Mouse (Mus musculus): Measurements from ENCODE around the gene Nek6.

Nek6 gene

DNA sequence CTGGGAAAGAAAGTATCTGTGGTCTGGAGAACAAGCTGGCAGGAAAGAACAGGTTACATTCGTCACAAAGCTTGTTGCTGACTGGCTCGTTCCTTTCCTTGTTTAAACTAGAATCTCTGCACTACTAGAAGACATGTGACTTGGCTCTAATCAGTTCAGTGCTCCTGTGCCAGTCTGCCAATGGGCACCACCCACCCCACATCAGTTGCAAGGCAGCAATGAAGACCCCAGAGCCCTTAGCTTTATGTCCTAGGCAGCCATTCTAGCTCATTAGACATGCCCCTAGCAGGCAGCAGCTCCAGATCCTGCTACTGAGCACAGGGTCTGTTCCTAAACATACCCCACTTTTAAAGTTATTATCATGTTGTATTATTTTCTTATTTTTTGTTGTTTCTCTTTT is 72.5 kb downstream of the Nek6 start:
- CTCF ChIA-PET = interaction anchor here (0.5 to 1.6 kb wide), 6 partner anchors 14 to 154 kb away, joined by 3 to 9 read pairs (median 4); no protein-coding TSS in a partner anchor
- POLR2A ChIA-PET = interaction anchor here in 3 of 4 experiments (0.5 to 2.8 kb wide), 16 partner anchors 9 to 141 kb away, joined by 3 to 11 read pairs (median 3); no protein-coding TSS in a partner anchor

DNA sequence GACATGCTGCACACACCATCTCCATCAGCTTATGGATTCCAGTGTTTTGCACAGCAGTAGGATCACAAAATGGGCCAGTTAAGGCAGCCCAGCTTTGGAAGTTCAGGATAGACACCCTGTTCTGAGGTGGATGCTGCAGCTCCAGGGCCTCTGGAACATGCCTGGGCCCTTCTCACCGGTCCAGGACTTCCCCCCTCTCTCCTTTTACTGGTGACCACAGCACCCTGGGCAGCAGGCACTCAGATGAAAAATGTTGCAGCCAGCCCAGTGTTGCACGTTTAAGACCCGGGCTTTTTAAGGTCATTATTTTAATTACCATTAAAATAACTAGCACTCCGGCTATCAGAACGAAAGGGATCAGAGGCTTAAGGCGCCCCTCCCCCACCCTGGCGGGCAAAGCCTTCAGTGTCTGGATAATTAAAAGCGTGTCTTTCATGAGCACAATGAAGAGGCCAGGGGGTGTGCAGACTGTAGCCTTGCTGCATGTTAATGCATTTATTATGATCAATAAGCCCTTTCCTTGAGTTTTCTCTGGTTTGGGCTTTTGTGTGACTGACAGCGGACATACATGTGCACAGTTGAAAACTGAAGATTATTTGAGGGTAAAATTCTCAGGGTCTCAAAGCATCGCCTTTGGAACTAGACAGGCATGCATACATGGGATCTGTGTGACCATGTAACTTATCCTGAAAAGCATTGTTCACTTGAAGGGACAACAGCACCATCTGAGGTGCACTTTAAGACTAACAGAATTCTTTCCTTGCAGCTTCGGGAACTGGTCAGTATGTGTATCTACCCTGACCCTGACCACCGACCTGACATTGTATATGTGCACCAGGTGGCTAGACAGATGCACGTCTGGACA is 73.3 kb downstream of the Nek6 start:
- ChIA-PET CTCF (interaction anchor here (0.6 to 1.6 kb wide), 14 partner anchors 13 to 155 kb away, joined by 3 to 9 read pairs (median 4); no protein-coding TSS in a partner anchor), POLR2A (interaction anchor here in 3 of 4 experiments (0.5 to 2.8 kb wide), 25 partner anchors 10 to 209 kb away, joined by 3 to 11 read pairs (median 4); no protein-coding TSS in a partner anchor)

DNA sequence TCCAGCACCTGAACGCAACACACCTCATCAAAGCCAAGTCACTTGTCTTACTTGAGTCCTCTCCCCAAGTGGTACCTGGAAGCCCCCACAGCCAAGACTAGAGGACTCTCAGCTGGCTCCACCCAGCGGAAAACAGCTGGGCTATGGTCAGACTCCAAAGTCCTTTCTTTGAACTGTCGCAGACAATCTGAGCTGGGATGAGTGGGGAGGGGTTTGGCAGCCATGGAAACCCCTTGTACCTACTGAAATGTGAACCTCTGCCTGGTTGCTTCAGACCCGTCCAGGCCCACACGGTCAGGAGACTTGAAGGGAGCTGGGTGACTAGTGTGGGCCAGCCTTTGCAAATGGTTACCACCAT is 73.9 kb downstream of the Nek6 start:
- ChIA-PET CTCF (interaction anchor here (0.6 to 1.8 kb wide), 10 partner anchors 13 to 155 kb away, joined by 3 to 6 read pairs (median 3); no protein-coding TSS in a partner anchor), POLR2A (interaction anchor here in 3 of 4 experiments (0.6 to 2.8 kb wide), 18 partner anchors 11 to 208 kb away, joined by 3 to 11 read pairs (median 4); no protein-coding TSS in a partner anchor)

DNA sequence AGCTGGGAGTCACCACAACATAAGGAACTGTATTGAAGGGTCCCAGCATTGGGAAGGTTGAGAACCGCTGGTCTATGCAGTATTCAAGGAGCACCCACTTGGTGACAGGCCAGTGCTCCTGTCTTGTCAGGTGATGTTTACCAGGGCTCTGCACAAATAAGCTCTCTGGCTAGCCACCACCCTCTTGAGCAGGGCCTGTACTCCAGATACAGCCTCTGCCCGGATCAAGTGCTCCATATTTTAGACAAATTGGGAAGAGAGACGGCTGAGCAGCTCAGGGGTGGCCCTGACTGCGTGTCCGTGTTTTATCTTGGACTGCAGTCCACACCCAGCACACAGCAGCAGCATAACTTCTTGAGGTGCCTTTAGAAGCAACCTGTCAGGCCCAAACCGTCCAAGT is 75.3 kb downstream of the Nek6 start:
- ChIA-PET CTCF (interaction anchor here in 2 of 4 experiments (1.0 to 1.8 kb wide), 2 partner anchors 11 to 12 kb away, joined by 3 to 6 read pairs; no protein-coding TSS in a partner anchor), POLR2A (interaction anchor here in 3 of 4 experiments (0.6 to 1.9 kb wide), 12 partner anchors 12 to 73 kb away, joined by 3 to 6 read pairs (median 4); no protein-coding TSS in a partner anchor)

DNA sequence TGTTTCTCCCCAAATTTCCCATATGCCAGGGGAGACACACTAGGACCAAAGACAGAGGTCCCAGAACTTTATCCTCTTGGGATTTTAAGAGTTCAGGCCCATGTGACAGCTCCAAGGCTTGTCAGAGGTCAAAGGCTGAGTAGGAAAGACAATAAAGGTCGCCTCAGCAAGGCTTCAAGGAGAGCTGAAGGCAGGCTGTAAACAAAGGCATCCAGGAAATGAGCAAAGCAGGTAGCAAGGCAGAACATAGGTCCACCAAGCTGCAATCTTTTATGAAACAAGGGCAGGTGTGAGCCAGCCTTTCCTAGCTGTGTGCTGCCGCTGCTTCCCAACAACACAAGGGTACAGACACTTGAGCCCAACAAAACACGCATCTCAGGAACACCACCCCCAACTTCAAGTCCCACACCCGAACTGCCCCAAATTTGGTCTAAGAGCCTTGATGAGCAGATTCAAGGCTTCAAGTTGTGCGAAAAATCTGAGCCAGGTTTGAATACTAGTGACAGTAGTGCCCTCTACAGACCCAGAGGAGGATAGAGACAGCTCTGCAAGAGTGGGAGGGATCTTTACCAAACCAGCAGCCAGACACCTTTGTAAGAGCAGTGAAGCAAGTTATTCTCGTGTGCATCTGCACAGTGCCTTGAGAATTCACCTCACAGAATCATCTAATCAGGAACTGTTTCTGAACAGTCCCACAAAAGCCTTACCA is 80.5 kb downstream of the Nek6 start:
- POLR2A ChIA-PET = interaction anchor here (0.6 to 3.6 kb wide), 32 partner anchors 8 to 470 kb away, joined by 3 to 13 read pairs (median 4); no protein-coding TSS in a partner anchor

DNA sequence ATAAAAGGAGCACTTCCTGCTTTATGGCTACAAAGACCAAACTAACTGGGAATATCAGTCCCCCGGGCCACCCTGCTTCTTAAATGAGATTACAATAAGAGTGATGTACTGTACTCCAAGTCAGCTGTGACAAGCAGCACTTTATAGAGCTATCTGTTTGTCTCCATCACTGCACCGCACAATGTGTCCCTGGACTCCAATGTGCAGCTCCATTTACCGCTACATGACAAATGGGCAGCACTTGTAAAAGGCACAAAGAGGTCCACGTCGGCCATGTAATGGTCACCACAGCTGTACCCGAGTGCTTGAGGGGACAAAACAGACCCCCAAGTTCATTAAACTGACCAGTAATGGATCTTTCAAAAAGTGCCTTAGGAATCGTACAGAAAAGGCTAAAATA is 83.4 kb downstream of the Nek6 start:
- CTCF ChIA-PET = interaction anchor here in 2 of 4 experiments (0.6 to 2.1 kb wide), 3 partner anchors 43 to 266 kb away, joined by 3 to 6 read pairs (median 4); no protein-coding TSS in a partner anchor
- POLR2A ChIA-PET = interaction anchor here in 2 of 4 experiments (0.6 to 2.8 kb wide), 4 partner anchors 11 to 46 kb away, joined by 3 to 10 read pairs (median 4); no protein-coding TSS in a partner anchor

More for the DNA sequence above, 80.5 kb downstream of the Nek6 start:
- CTCF ChIA-PET = interaction anchor here (0.5 to 2.8 kb wide), 35 partner anchors 9 to 1126 kb away, joined by 3 to 31 read pairs (median 4); no protein-coding TSS in a partner anchor

DNA sequence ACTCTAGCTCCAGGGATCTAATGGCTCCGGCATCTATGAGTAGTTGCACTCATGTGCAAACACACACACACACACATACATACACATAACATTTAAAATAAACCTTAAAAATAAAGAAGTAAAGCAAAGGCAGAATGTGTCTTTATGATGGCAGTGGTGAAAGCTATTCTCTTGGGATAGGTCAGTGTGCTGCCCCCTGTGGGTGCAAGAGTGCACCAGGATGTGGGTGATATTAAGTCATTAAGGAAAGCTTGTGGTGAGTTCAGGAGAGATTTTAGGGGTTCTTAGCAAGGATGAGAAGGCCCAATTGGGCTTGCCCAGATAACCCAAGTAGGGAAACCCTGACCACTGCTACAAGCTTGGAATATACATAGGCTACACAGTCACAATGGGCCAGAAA is 86.5 kb downstream of the Nek6 start:
- ChIA-PET CTCF (interaction anchor here (0.5 to 1.9 kb wide), 65 partner anchors 8 to 932 kb away, joined by 3 to 25 read pairs (median 4); no protein-coding TSS in a partner anchor), POLR2A (interaction anchor here (0.6 to 1.7 kb wide), 18 partner anchors 8 to 168 kb away, joined by 3 to 8 read pairs (median 3); no protein-coding TSS in a partner anchor)

DNA sequence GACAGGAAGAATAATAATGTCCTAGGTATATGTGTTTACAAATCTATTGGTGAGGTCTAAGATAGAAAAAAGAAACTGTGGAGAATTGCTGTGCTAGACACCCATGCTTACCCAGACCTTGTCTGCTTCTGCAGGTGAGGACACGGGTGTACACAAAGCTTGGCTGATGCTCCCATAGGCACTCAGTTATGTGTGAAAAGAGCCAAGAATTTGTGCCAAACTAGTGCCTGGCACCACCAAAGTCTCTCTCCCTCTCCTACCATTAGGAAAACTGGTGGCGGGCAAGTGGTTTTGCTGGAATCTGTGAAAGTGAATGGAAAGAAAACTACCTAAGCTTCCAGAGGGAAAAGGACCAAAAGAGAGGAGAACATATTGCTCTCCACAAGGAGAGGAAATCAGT is 87.0 kb downstream of the Nek6 start:
- ChIA-PET POLR2A (interaction anchor here (0.6 to 1.7 kb wide), 13 partner anchors 9 to 168 kb away, joined by 3 to 8 read pairs (median 3); no protein-coding TSS in a partner anchor), CTCF (interaction anchor here (0.5 to 1.9 kb wide), 58 partner anchors 8 to 932 kb away, joined by 3 to 25 read pairs (median 4); no protein-coding TSS in a partner anchor)

DNA sequence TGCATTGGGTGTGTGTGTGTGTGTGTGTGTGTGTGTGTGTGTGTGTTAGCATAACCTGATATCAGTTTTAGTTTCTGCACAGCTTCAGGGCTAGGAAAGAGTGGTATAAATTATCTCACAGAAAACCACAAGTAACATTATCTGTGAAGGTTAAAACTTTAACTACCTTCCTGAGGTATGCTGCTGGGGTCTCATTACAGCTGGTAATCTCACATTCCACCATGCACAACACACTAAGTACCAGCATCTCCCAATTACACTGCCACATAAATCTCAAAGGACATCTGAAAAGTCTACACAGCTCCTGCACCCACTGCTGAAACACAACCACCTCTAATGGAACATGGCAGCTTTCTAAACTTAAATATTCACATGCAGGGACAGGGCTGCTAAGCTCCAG is 89.4 kb downstream of the Nek6 start:
- CTCF ChIA-PET = interaction anchor here in 3 of 4 experiments (0.6 to 1.1 kb wide), 4 partner anchors 9 to 171 kb away, joined by 3 to 6 read pairs (median 3); no protein-coding TSS in a partner anchor
- POLR2A ChIA-PET = interaction anchor here in 2 of 4 experiments (0.5 to 1.7 kb wide), 11 partner anchors 8 to 239 kb away, joined by 3 to 5 read pairs (median 4); no protein-coding TSS in a partner anchor

DNA sequence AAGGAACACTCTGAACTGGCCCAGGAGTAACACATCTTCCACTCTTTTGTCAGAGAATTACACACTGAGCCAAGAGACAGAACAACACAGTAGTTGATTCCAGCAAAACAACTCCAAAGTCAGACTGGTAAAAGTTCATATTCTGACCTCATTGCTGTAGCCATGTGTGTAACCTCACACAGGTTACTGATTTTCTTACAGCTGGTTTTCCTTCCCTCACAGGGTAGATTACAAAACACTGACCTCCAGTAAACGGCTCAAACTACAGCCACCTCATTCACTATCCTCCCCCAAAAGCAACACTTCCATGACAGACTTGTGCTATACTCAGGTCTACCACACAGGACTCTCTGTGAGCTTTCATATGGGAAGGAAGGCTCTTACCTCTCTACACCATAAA is 96.3 kb downstream of the Nek6 start:
- POLR2A ChIA-PET = interaction anchor here in 2 of 4 experiments (1.0 to 1.6 kb wide), 5 partner anchors 16 to 178 kb away, joined by 3 to 6 read pairs (median 4); no protein-coding TSS in a partner anchor
- CTCF ChIA-PET = interaction anchor here in 2 of 4 experiments (0.7 to 2.9 kb wide), 4 partner anchors 8 to 178 kb away, joined by 3 to 12 read pairs (median 3); no protein-coding TSS in a partner anchor

DNA sequence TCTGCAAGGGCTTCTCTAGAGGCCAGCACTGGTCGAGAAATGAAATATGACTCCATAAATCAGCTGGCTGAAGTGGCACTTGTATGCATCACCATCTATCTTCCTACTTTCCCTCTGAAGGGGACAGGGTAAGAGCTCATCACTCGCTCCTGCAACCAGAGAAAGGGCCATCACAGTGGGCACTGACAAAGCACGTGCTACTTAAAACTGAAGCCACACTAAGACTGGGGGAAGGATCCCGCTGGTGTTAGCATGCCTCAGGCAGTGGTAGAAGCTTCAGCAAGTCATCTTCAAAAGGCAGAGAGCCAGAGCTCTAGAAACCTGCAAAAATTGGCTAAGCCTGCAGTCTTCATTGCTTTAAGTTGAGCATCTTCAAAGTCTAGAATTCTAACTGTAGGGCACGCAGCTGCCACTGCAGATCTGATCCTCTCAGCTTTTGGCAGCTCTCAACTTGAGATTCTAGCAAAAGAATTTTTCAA is 97.4 kb downstream of the Nek6 start:
- CTCF ChIA-PET = interaction anchor here (0.6 to 2.9 kb wide), 15 partner anchors 11 to 258 kb away, joined by 3 to 12 read pairs (median 3); no protein-coding TSS in a partner anchor
- POLR2A ChIA-PET = interaction anchor here in 3 of 4 experiments (0.6 to 2.8 kb wide), 14 partner anchors 9 to 1954 kb away, joined by 3 to 13 read pairs (median 4); no protein-coding TSS in a partner anchor

DNA sequence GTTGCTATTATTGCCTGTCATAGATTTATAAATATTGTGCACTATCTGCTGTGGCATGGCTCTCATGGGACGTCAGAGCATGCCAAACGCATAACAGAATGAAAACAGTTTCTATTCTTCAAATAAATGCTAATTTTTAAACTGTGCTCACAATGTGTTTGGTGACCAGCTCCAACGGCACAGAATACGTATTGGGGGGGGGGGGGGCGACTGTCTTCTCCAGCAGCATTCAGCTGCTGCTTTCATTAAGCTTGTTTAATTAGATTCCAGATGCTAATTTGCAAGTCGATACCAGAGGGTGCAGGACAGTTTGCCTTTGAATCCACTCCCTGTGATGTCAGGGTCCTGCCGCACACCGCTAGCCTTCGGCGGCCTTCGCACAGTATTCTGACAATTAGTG is 97.9 kb downstream of the Nek6 start:
- CTCF ChIA-PET = interaction anchor here (0.6 to 2.9 kb wide), 15 partner anchors 11 to 258 kb away, joined by 3 to 12 read pairs (median 4); no protein-coding TSS in a partner anchor
- POLR2A ChIA-PET = interaction anchor here in 2 of 4 experiments (0.6 to 2.8 kb wide), 10 partner anchors 9 to 1953 kb away, joined by 3 to 13 read pairs (median 4); no protein-coding TSS in a partner anchor

DNA sequence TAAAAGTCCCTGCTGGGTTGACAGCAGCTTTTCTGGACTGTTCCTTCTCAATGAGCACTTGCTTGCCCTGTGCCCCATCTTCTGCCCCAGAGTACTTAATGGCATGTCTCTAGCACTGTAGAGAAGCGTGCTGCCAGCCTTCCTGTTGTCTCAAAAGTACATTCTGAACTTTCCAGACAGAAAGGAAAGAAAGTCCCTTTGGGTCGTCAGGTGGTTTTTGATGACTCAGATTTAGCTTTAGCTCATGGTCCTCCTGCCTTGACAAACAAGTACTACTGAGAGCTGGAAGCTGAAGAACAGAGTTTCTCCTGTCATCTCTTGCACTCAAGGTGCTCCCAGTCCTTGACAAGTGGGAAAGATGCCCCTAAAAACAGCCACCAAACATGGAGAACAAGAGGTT is 98.7 kb downstream of the Nek6 start:
- ChIA-PET CTCF (interaction anchor here in 2 of 4 experiments (1.3 to 2.9 kb wide), 4 partner anchors 12 to 32 kb away, joined by 3 to 12 read pairs (median 8); no protein-coding TSS in a partner anchor), POLR2A (interaction anchor here in 1 of 4 experiments (1.2 to 2.8 kb wide), 5 partner anchors 10 to 36 kb away, joined by 4 to 13 read pairs (median 5); no protein-coding TSS in a partner anchor)

DNA sequence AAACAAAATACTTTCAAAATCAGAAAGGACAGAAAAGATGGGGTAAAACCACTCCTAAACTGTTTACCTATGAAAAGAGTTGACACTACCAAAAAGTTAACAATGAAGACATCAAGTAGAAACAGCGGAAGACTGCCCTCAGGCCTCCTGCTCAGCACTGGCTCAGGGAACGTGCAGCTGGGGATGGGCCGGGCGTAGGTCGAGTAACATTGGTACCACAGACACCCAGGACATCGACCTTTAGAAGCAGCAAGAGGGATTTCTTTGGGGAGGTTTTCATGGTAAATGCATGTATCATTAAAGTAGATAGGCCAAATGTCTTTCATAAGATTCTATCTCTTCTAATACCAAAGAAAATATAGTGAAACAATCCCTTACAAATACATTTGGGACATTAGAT is 101.2 kb downstream of the Nek6 start:
- POLR2A ChIA-PET = interaction anchor here in 2 of 4 experiments (0.8 to 1.9 kb wide), 3 partner anchors 12 to 25 kb away, joined by 3 to 7 read pairs (median 3); no protein-coding TSS in a partner anchor

DNA sequence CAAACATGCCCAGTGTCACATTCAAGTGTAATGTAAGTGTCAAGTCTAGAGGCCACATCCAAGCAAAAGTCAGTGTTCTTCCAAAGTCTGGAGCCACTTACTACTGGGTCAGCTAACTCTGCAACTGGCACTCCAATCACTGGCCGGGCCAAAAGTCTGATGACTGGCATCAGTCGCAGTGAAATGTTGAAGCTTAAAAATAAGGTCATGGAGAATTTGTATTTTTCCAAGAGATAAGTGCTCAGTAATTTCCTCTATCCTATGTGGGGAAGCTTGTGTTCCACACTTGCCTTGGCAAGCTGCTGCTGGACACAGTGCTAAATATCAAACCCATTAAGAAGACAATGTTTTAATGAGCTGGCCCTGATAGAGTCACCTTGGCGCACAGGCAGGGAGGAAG is 102.1 kb downstream of the Nek6 start:
- POLR2A ChIA-PET = interaction anchor here in 2 of 4 experiments (0.8 to 2.1 kb wide), 10 partner anchors 8 to 27 kb away, joined by 3 to 8 read pairs (median 3); no protein-coding TSS in a partner anchor
- CTCF ChIA-PET = interaction anchor here in 3 of 4 experiments (0.6 to 3.4 kb wide), 4 partner anchors 14 to 24 kb away, joined by 3 to 13 read pairs (median 4); no protein-coding TSS in a partner anchor

More for the DNA sequence above, 101.2 kb downstream of the Nek6 start:
- CTCF ChIA-PET = interaction anchor here in 1 of 4 experiments (0.7 kb wide), 1 partner anchor 46 kb away, joined by 3 read pairs; no protein-coding TSS in a partner anchor

DNA sequence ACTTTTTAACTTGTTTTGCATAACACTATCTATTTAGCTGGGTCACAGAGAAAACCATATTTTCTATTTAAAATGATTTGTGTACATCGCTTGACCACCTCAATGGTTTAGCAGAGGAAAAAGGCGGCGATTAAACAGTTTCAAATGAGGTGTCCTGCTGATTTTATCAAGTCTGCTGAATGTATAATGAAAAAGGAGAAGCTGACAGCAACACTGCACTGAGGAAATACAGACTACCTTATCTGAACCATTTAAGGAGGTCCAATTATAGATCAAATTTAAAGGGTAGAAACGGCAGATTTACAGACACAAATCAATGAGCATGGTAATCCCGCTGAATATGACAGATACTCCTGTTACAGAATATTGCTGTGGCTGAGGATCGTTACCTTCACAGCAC is 103.0 kb downstream of the Nek6 start:
- POLR2A ChIA-PET = interaction anchor here in 1 of 4 experiments (0.7 to 2.1 kb wide), 7 partner anchors 8 to 131 kb away, joined by 3 to 8 read pairs (median 4); no protein-coding TSS in a partner anchor

More for the DNA sequence above, 103.0 kb downstream of the Nek6 start:
- CTCF ChIA-PET = interaction anchor here in 3 of 4 experiments (0.6 to 3.4 kb wide), 5 partner anchors 15 to 23 kb away, joined by 3 to 13 read pairs (median 5); no protein-coding TSS in a partner anchor
